Mouse (Mus musculus): ENCODE measurements around the gene C1qbp. TPM values are rescaled to one million over a fixed set of nuclear protein-coding genes. Genes with fewer than 3 reads are reported as not detected.

The C1qbp gene
- 100 to 1,000 TPM; 107 to 119 TPM for total RNA-seq (2021)
- long read RNA-seq, transcript C1qbp-201 (6 exons, 1,175 nt), result major isoform, 208 of 223 reads
- long read RNA-seq, partial matches to known transcripts, result 12 of 223 reads
- long read RNA-seq, other reads (novel, unspliced or antisense), result 3 of 223 reads

DNA sequence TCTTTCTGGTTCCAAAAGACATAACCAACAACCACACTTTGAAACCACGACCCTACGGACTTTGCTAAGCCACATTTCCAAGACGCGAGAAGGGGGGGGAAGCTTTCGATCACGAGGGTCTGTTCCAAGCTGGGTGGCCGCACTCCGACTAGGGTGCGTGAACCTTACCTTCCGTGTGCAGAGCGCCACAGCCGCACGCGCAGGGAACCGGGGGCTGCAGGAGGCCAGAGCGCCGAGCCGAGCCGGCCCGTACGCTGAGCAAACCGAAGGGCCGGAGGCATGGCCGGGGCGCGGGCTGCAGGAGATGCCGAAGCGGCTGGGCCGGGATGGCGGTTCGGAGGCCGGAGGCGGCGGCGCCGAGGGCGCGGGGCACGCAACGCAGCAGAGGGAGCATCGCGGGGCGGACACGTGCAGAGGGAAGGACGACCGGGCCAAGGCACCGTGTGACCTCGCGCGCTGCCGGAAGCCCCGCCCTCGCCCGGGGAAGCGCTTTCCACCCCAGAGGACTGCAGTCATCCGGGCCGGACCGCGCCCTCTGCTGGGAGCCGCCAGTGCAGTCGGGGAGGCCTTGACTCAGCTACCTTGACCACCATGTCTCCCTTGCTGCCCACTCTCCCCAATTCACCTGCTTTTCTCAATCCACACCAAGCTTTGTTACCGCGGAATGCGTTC, at the start of gene C1qbp:
Gene C1qbp (minus strand): TSS at position 470 of the 672 bp plus-strand sequence.
- DNase-seq (ENCODE audit: low spot score in 2 of 2), result peak; percentile 97 to 98

DNA sequence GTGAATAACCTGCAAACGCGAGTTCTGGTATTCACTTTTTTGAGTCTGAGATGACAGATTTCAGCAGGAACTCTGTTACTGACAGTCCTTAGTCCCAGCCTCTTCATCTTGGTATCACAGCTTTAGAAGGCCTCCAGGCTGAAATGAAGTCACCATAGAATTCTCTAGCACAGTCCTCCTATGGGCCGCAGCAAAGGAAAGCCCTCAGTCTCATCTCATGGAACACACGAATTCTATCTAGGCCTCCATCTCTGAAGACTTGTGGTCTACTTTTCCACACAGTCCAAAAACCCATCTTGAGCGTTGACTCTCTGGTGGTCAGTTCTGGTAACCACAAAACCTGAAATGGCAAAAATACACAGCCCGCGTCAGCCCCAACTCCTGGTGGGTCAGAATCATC, 49.2 kb upstream of the C1qbp start:
- DNase-seq (ENCODE audit: low spot score in 2 of 2), result no peak

DNA sequence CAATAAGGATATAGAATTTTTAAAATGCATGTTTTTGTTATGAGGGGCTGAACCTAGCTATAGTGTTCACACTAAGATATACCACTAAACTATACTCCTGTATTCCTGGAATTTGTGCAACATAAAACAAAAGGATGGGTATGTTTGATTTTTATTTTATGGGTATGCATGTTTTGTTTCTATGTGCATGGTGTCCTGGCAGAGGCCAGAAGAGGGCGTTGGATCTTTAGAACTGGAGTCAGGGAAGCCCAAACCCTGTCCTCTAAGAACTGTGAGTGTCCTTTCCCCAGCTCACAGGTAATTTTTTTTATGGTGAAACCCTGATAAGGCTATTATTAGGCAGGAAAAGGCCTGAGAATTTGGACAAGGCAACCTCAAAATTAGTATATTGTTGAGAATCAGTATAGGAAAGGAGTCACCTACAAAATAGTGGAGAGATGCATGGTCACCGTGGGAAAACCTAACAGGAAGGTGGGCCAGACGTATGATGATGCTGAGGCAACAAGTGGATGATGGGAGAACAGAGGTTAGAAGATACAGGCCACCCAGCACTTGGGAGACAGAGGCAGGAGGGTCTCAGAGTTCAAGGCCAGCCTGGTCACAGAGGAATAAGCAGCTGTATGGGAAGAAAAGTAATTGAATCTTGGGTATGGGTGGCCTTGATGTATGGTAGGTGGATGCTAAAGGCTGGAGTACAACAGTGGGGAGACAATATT, 46.7 kb upstream of the C1qbp start:
- DNase-seq (ENCODE audit: low spot score in 2 of 2), result no peak

DNA sequence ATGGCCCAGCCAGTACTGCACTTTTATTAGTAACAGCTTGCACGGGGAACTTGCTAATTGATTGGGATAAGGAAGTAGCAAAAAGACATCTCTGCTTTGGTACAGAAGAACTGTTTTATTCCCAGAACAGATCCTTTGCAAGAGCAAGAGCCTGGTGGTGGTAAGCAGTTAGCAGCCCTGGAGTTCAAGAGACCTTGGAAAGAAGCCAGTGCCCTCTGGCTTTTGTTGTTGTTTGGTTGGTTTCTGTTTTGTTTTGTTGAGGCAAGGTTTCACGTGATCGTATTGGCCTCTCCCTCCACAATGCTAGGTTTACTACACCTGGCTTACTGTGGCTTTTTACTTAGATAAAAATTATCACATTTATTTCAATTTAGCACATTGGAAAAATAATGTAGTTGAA, 45.5 kb upstream of the C1qbp start:
- DNase-seq (ENCODE audit: low spot score in 2 of 2), result no peak

DNA sequence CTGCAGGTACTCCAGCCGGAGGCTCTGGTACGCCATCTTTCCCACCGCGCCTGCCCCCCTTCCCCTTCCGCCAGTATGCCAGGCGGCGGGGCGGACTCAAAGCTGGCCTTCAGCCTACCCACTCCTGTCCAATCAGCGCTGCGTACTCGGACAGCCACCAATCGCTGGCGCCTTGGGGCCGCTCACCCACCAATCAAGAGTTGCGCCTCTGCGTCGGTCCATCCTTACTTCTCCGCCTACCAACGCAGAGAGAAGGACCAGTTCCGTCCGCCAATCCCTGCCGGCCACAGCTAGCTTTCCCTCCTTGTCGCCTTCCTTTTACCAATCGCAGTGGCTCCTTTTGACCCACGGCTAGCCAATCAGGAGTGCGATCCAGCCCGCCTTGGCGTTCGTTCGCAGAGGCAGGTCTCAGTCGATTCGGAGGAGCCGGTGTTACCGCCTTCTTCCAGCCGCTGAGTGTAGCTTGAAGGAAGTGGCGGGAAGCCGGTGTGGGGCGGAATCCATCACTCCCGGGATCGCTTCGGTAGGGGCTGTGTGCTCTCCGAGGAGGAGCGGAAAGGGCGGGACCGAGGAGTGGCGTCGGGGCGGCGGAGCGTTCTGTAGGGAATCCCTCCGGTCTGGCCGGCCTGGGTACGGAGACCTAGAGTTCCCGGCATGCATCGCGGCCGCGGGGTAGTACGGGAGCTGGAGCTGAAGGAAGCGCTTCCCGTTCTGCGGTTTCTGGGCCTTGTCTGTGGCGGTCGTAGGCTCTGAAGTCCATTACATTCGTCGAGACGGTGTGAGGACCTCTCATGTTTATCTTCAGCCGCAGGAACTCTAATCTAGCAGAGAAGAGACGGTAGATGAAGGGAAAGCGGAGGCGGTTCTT, 36.6 kb upstream of the C1qbp start, which contains the start of the genes Mis12 and Derl2:
Gene Mis12 (plus strand): TSS at position 411 of the 868 bp plus-strand sequence.
Gene Derl2 (minus strand): TSS at position 641 of the 868 bp plus-strand sequence.
- DNase-seq (ENCODE audit: low spot score in 2 of 2), result peak; percentile 97 to 98

DNA sequence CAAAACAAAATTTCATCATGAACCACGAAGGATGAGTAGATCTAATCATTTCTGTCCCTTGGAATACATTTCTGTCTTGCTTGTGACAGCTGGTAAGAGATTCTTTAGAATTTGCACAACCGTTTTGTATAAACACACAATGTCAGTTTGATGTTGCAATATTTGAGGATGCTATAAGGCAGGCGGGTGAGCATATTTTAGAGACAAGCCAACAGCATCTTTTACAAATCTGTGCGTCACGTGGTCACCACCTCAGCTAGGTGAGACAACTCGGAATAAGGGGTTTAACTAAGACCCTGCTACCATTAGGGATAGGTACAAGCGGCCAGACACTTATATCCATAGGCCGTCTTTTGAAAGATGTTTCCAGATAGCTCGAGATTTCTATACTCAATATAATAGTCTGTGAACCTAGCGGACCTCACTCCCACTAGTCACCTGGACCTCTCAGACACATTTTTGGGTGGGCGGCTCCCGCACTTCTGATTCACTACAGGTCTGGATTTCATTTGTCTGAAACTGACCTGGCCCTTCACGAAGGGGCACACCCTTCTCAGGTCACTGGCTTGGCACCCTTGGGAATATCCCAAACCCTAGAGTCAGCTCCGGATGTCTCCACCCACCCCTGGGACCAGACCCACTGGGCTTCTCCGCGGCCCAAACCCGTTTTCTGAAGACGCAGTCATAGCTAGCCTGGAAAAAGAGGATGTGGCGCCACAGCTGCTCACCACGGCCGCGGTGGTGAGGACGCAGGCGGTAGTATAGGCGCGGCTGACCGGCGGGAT, 35.8 kb upstream of the C1qbp start:
- DNase-seq (ENCODE audit: low spot score in 2 of 2), result no peak

DNA sequence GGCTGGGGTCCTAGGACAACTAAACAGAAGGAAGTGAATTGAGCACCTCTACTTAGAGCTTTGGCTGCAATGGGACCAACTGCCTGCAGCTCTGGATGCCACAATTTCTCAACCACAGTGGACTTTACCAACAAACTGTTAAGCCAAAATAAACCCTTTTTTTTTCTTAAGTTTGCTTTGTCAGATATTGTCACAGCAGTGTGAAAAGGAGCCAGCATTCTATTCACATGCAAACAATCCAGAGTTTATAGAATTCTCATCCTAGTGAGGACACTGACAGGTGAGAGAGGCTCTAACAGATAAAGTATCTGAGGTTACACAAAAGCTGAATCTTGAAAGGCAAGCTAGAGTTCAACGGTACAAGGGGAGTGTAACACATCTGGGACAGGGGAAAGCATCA, 34.2 kb upstream of the C1qbp start:
- DNase-seq (ENCODE audit: low spot score in 2 of 2), result no peak

DNA sequence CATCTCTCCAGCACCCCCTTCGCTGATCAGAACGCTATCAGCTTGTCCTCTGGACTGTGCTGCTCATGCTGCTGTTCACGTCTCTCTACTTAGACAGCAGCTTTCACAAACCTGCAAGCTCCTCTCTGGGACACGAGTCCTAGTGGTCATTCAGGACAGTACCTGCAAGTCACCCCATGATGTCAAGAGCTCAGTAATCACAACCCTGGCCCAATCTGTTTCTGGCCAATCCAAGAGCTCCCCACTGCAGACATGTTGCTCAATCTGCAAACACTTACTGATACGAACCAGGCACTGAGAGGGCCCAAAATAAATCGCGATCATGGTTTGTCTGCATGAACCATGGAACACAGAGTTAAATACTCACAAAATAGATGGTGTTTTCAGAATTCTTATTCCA, 29.9 kb upstream of the C1qbp start:
- DNase-seq (ENCODE audit: low spot score in 2 of 2), result no peak

DNA sequence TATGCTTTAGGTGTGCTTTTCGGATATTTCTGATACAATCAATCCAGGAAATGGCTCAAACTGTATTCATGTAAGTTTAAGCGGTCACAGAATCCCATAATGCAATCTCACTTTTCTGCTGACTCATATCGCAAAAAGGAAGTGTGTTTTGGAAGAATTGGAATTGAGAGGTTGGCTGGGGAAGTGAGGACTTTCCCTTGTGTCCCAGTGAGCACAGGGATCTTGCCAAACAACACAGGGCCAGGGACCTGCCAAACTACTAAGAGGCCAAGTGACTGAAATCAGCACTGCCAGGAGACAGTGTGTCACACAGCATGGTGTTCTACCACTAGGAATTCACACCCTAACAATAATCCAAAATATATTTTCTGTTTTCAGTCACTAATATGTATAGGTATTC, 25.5 kb upstream of the C1qbp start:
- DNase-seq (ENCODE audit: low spot score in 2 of 2), result no peak

DNA sequence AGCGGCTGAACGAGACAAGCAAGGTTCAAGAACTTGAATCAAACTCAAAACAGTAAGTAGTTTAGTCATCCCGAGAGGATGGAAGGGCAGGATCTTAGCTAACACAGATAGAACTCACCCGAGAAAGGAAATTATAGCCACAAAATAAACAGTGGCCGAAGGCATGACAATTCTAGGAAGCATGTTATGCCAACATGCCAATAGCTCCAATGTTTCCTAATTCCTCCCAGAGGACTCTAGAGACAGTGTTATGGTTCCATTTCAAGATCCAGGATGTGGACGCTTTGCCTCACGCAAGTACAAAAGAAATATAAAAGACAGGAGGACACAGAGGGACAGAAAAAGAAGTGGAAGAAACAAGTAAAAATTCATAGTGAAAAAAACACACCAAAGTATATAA, 25.0 kb upstream of the C1qbp start:
- DNase-seq (ENCODE audit: low spot score in 2 of 2), result no peak

DNA sequence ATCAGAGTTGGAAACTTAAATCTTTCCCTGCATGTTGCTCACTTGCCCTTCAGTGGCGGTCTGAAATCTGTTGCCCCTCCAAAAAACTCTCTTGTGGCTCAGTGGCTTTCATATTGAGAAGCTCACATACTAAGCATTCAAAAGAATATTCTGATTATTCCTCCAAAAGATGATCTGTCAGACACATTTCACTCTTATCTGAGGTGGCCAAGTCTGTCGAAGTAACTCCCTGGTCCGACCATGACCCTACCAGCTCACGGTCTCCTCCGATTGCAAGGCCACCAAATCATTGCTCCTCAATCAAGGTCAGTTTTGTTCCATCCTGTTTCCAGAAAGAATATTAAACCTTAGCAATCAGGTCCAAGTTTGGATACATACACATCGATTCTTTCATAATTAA, 24.2 kb upstream of the C1qbp start:
- DNase-seq (ENCODE audit: low spot score in 2 of 2), result no peak

DNA sequence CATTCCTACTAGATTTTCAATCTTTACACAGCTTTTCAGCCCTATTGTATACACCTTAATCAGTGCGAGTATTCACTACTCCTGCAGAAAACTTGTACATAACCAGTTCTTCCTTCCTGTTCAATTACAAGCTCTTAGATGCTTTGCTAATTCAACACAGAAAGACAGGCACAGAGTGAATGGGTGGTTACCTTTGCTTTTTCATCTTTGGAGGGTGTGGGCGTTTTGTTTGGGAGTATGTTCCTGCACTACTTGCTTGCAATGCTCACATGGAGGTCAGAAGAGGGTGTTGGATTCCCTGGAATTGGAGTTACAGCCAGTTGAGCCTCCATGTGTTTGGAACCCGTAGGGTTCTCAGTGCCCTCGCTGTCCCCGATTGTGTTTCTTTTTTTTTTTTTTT, 22.2 kb upstream of the C1qbp start:
- DNase-seq (ENCODE audit: low spot score in 2 of 2), result no peak

DNA sequence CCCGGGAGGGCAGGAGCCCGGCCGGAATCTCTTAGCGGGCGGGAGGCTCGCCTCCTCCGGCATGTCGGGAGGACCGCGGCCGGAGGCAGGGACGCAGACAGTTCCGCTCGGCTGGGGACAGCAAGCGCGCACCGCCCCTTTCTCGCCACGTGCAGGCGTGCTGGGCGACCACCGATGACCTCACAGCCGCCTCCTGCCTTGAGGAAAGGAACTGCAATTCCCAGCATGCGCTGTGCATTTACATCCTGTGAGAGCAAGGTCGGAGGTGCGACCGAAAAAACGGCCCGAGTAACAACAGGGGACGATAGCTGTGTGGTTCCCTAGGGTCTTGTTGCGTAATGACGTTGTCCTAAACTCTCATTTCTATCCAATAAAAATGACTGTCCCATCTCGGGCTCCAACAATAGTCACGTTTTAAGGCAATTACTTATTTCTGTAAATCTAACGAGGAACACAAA, 21.5 kb upstream of the C1qbp start, which contains the start of gene Dhx33:
Gene Dhx33 (minus strand): TSS at position 122 of the 458 bp plus-strand sequence.
- DNase-seq (ENCODE audit: low spot score in 2 of 2), result peak; percentile 96 to 97

DNA sequence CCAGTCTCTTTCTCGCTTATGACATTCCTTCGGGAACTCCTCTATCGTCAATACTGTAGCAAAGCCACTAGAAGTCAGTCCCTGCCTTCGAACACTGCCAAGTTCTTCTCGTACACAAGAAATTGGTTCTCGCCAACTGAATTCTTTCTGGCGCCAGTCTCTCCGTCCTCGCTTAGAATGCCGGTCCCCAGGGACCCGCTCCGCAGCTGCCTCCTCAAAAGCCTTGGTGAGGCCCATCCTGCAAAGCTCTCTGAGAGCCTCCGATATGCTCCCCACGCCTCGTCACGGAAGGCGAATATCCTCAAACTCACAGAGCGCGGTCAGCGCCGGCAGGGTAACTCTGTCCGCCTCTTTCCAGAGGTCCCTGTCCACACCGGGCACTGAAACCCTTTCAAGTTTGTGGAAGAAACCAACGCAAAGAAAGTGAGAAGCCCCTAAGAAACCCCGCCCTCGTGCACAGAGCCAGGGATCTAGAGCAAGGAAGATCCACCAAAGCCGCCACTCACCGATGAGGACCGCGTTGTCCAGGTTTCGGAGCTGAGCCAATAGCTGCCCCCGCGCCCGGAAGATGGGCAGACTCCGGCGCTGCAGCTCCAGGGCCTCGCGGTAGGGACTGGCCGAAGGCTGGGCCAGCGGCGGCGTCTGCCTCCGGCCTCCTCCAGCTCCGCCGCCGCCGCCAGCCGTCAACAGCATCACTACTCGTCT, 20.9 kb upstream of the C1qbp start:
- peak in 1 of 2 experiments; percentile 13 for DNase-seq (ENCODE audit: low spot score in 2 of 2)

DNA sequence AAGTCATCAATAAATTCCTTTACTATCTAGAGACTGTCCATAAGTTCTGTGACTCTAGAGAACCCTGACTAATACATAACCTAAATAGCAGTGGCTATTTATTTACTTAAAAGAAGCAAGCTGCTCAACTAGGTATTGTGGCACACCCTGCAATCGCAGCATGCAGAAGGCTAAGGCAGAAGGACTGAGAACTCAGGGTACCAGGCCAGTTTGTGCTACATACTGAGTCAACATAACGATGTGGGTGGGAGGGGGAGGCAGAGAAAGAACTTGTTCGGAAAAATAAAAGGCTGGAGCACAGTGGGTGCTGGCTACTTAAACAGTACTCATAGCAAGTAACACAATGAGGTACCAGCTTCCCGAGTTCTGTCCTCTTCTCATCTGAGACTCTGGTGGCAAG, 18.3 kb upstream of the C1qbp start:
- DNase-seq (ENCODE audit: low spot score in 2 of 2), result no peak

DNA sequence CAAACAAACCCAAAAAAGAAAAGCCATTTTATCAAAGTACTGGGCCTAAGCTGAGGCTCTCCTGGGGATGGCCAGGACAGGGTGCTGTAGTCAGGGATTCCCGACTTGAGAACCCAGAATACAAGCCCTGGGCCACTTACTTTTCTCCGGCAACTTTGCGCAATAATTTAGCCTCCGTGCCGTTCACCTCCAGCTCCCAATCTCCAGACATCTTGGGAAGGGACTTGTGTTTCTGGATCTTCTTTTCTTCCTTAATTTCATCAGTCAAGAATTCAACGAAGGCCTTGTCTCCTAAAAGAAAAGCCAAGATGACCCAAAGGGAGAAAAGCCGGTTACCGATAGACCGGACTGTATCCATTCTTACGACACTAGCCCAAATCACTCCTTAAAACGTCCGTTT, 796 bp downstream of the C1qbp start:
- no peak for DNase-seq (ENCODE audit: low spot score in 2 of 2)

DNA sequence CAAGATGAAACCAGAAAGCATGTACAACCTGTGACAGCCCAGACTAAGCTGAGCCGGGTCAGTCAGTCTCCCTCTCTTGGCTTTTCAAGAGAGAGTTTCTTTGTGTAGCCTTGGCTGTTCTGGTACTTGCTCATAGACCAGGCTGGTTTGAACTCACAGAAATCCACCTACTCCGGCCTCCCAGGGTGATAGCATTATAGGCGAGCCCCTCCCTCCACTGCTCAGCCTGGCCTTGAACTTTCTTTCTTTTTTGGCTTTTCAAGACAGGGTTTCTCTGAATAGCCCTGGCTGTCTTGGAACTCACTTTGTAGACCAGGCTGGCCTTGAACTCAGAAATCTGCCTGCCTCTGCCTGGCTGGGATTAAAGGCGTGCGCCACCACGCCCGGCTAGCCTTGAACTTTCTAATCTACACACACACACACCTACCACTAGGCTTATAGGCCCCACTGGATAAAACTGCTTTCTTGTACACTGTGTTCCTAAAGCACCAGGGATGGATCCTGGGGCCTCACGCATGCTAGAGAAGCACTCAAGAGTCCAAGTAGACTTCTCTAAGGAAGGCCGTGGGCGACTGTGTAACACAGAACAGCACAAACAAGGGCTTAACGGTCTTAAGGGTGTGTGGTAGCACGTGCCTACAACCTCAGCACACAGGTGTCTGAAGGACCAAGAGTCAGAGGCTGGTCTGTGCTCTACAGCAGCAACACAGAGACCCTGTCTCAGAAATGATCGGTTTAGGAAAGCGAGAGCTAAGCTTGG, 1.9 kb downstream of the C1qbp start:
- no peak for DNase-seq (ENCODE audit: low spot score in 2 of 2)

DNA sequence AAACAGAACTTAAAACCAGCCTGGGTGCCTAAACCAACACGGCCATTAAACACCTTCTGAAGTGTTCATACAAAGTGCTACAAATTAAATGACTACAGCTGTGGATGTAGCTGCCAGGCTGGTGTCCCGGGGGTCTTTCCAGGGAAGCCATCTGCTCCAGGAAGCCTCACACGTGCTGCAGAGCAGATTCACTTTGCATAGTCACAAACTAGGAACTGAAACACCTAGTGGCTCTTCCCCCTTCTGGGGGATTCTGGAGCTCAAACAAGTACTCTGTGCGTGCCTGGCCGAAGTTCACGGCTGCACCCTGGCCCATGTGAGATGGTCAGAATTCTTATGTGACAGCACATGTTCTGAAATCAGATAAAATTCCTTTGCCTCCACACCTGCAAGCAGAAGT, 2.6 kb downstream of the C1qbp start:
- no peak for DNase-seq (ENCODE audit: low spot score in 2 of 2)

DNA sequence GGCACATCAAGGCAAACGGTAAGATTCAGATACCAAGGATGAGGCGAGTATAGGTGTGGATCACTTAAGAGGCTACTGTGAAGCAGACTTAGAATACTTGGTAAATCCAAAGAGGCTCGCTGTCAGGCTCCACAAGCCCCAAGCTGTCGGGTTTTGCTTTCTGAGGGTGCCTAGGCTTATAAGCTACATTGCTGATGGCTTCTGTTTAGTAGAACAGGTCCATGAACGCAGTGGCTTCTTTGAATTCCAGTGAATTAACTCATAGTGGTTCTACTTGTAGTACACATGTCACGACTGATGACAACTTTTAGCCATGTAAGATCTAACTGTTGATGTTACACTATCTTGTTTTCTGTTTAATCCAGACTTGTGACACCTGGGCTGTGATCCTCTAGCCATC, 5.5 kb downstream of the C1qbp start:
- no peak for DNase-seq (ENCODE audit: low spot score in 2 of 2)
